Mouse (Mus musculus) heart, embryonic 16.5 days (tissue): Measurements from ENCODE around the gene Zbtb20. TPM values are rescaled to one million over a fixed set of nuclear protein-coding genes. Genes with fewer than 3 reads are reported as not detected.

Source experiments
- ATAC-seq: fragments of 200-750 bp; cut with Nextera tagmentation; replicated peaks from 2 replicates; pipeline ENCODE4 v1.8.0; 2017; ENCODE audit warnings: moderate number of reproducible peaks; ENCODE audit not compliant: insufficient read depth, low FRiP score; ENCODE audit errors: extremely low read depth
- H3K27ac ChIP-seq: fragments of 300-500 bp; sonication (generic); 2 replicates; pipeline ENCODE4 v1.5.1; 2014; ENCODE audit warnings: mild to moderate bottlenecking, low read length, control low read depth, moderate library complexity
- H3K27me3 ChIP-seq: fragments of 300-500 bp; sonication (generic); 2 replicates; pipeline ENCODE4 v1.6.1; 2014; ENCODE audit warnings: low read length, mixed read lengths; ENCODE audit not compliant: control insufficient read depth, insufficient read depth
- H3K36me3 ChIP-seq: fragments of 300-500 bp; sonication (generic); 2 replicates; pipeline ENCODE4 v1.6.1; 2014; ENCODE audit not compliant: control insufficient read depth, insufficient read depth
- H3K4me1 ChIP-seq: fragments of 300-500 bp; sonication (generic); 2 replicates; pipeline ENCODE4 v1.6.1; 2014; ENCODE audit warnings: low read length, mixed read lengths; ENCODE audit not compliant: control insufficient read depth, insufficient read depth
- H3K4me2 ChIP-seq: fragments of 300-500 bp; sonication (generic); 2 replicates; pipeline ENCODE4 v1.6.1; 2014; ENCODE audit warnings: low read depth, mild to moderate bottlenecking, control low read depth, low read length
- H3K4me3 ChIP-seq: fragments of 300-500 bp; sonication (generic); 2 replicates; pipeline ENCODE4 v1.5.1; 2014; ENCODE audit warnings: mild to moderate bottlenecking, control low read depth, low read length
- H3K9ac ChIP-seq: fragments of 300-500 bp; sonication (generic); 2 replicates; pipeline ENCODE4 v1.6.1; 2014; ENCODE audit warnings: low read length, control low read depth
- H3K9me3 ChIP-seq: fragments of 300-500 bp; sonication (generic); replicated peaks from 2 replicates; pipeline ENCODE4 v1.6.1; 2016; ENCODE audit warnings: low read length; ENCODE audit not compliant: control insufficient read depth
- WGBS: fragments of 180-500 bp; shearing (Covaris S2); extraction: QIAGEN DNeasy Blood & Tissue Kit; methylation state at CpG from one replicate; pipeline ENCODE4 v1.1.7; 2014; 5-methylcytosine and 5-hydroxymethylcytosine counted together
- polyA plus RNA-seq: library from polyadenylated mRNA; unstranded; fragments of >200 nt; fragmentation: Nextera tagmentation; extraction: Ambion mirVana; gene quantifications from 2 replicates; pipeline ENCODE4 v1.2.1, GENCODE M21; 2015

Gene Zbtb20
- polyA plus RNA-seq, 1 experiment from 2014 or later = 45.2 TPM

- H3K9me3 ChIP-seq = peaks cover 6% of the 10 kb centered on the region
Measured at GRCm38 (mm10) chr16:43607086-43607485, 731.4 kb downstream of the Zbtb20 start.

GRCm38 (mm10) chr16:43608066-43608465 lies 732.4 kb downstream of the Zbtb20 start:
- H3K4me1 ChIP-seq = peaks cover 6% of the 10 kb centered on the region; the same call in 1 of the 2 replicates
- no peak overlapping the region for H3K4me3 ChIP-seq
- ATAC-seq = no peak
- H3K36me3 ChIP-seq = peaks cover 19% of the 10 kb centered on the region
- H3K9me3 ChIP-seq = peaks cover 6% of the 10 kb centered on the region
- no peak overlapping the region for H3K9ac ChIP-seq
- H3K27me3 ChIP-seq = no peaks in the 10 kb centered on the region
- H3K4me2 ChIP-seq = no peak overlapping the region
- H3K27ac ChIP-seq = no peak overlapping the region

More at GRCm38 (mm10) chr16:43607086-43607485, 731.4 kb downstream of the Zbtb20 start:
- H3K4me1 ChIP-seq = peaks cover 6% of the 10 kb centered on the region; the same call in 1 of the 2 replicates
- no peak overlapping the region for H3K4me2 ChIP-seq
- H3K27ac ChIP-seq = no peak overlapping the region
- no peak for ATAC-seq
- H3K4me3 ChIP-seq = no peak overlapping the region
- no peak overlapping the region for H3K9ac ChIP-seq
- H3K36me3 ChIP-seq = peaks cover 19% of the 10 kb centered on the region
- no peaks in the 10 kb centered on the region for H3K27me3 ChIP-seq

GRCm38 (mm10) chr16:43610375-43610774 lies 734.7 kb downstream of the Zbtb20 start:
- peak; percentile 65 for ATAC-seq

GRCm38 (mm10) chr16:43616348-43616747 lies 740.7 kb downstream of the Zbtb20 start:
- WGBS = 50% methylated on average over 4 of the region's 4 CpGs
- Histone ChIP-seq H3K36me3 (peaks cover 5% of the 10 kb centered on the region), H3K4me2 (no peak overlapping the region), H3K9me3 (no peaks in the 10 kb centered on the region), H3K9ac (no peak overlapping the region; the same call in 1 of the 2 replicates), H3K4me1 (peaks cover 23% of the 10 kb centered on the region), H3K27me3 (no peaks in the 10 kb centered on the region), H3K27ac (peak overlapping the region; percentile 61), H3K4me3 (no peak overlapping the region)
- no peak for ATAC-seq

More at GRCm38 (mm10) chr16:43610375-43610774, 734.7 kb downstream of the Zbtb20 start:
- peak overlapping the region; percentile 48 for H3K27ac ChIP-seq
- WGBS = 52% methylated on average over 10 of the region's 10 CpGs
- no peak overlapping the region for H3K4me2 ChIP-seq
- peaks cover 6% of the 10 kb centered on the region for H3K9me3 ChIP-seq
- peaks cover 6% of the 10 kb centered on the region for H3K4me1 ChIP-seq
- peaks cover 19% of the 10 kb centered on the region for H3K36me3 ChIP-seq
- no peak overlapping the region for H3K4me3 ChIP-seq
- H3K27me3 ChIP-seq = no peaks in the 10 kb centered on the region
- H3K9ac ChIP-seq = no peak overlapping the region

- no peak for ATAC-seq
- Histone ChIP-seq H3K4me1 (peaks cover 26% of the 10 kb centered on the region), H3K4me2 (no peak overlapping the region), H3K27me3 (no peaks in the 10 kb centered on the region), H3K9ac (no peak overlapping the region), H3K36me3 (peaks cover 5% of the 10 kb centered on the region), H3K4me3 (no peak overlapping the region), H3K27ac (no peak overlapping the region), H3K9me3 (no peaks in the 10 kb centered on the region)
- WGBS = 92% methylated on average over 6 of the region's 6 CpGs
Measured at GRCm38 (mm10) chr16:43617346-43617745, 741.7 kb downstream of the Zbtb20 start.

GRCm38 (mm10) chr16:43618286-43618685 lies 742.6 kb downstream of the Zbtb20 start:
- peaks cover 26% of the 10 kb centered on the region for H3K4me1 ChIP-seq
- no peak for ATAC-seq
- WGBS = 87% methylated on average over 23 of the region's 23 CpGs

GRCm38 (mm10) chr16:43619277-43619676 lies 743.6 kb downstream of the Zbtb20 start:
- H3K27ac ChIP-seq = no peak overlapping the region
- WGBS = 52% methylated on average over 6 of the region's 6 CpGs
- H3K9ac ChIP-seq = no peak overlapping the region
- peaks cover 26% of the 10 kb centered on the region for H3K4me1 ChIP-seq
- H3K9me3 ChIP-seq = no peaks in the 10 kb centered on the region
- H3K4me2 ChIP-seq = no peak overlapping the region
- no peak overlapping the region for H3K4me3 ChIP-seq
- ATAC-seq = peak; percentile 23; the same call in 1 of the 2 replicates
- no peaks in the 10 kb centered on the region for H3K27me3 ChIP-seq
- H3K36me3 ChIP-seq = peaks cover 5% of the 10 kb centered on the region

More at GRCm38 (mm10) chr16:43618286-43618685, 742.6 kb downstream of the Zbtb20 start:
- Histone ChIP-seq H3K4me3 (no peak overlapping the region), H3K27ac (no peak overlapping the region), H3K4me2 (no peak overlapping the region), H3K36me3 (peaks cover 5% of the 10 kb centered on the region), H3K27me3 (no peaks in the 10 kb centered on the region), H3K9ac (no peak overlapping the region), H3K9me3 (no peaks in the 10 kb centered on the region)

- Histone ChIP-seq H3K27me3 (no peaks in the 10 kb centered on the region), H3K9me3 (no peaks in the 10 kb centered on the region), H3K4me1 (peaks cover 24% of the 10 kb centered on the region), H3K36me3 (peaks cover 5% of the 10 kb centered on the region), H3K27ac (no peak overlapping the region), H3K9ac (no peak overlapping the region), H3K4me3 (no peak overlapping the region), H3K4me2 (no peak overlapping the region)
- ATAC-seq = no peak
- 29% methylated on average over 2 of the region's 2 CpGs for WGBS
Measured at GRCm38 (mm10) chr16:43620359-43620758, 744.7 kb downstream of the Zbtb20 start.

- no peaks in the 10 kb centered on the region for H3K9me3 ChIP-seq
- no peak overlapping the region for H3K4me2 ChIP-seq
- H3K4me3 ChIP-seq = no peak overlapping the region
- peaks cover 13% of the 10 kb centered on the region for H3K4me1 ChIP-seq
- ATAC-seq = no peak
- no peak overlapping the region for H3K27ac ChIP-seq
- H3K36me3 ChIP-seq = peaks cover 4% of the 10 kb centered on the region
- H3K27me3 ChIP-seq = no peaks in the 10 kb centered on the region
- 86% methylated on average over 5 of the region's 5 CpGs for WGBS
- no peak overlapping the region for H3K9ac ChIP-seq
Measured at GRCm38 (mm10) chr16:43623315-43624000, 747.8 kb downstream of the Zbtb20 start.
